Mouse (Mus musculus) liver, adult 10 weeks (tissue): Measurements from ENCODE around the gene Tstd2. TPM values are rescaled to one million over a fixed set of nuclear protein-coding genes. Genes with fewer than 3 reads are reported as not detected.

Experiments
- polyA plus RNA-seq: library from polyadenylated mRNA; stranded (reverse); fragments of 350-450 nt; fragmentation: Illumina TruSeq; extraction: RNeasy Lipid Tissue Mini Kit (QIAGEN cat#74804); gene quantifications from one replicate; pipeline ENCODE4 v1.2.3, GENCODE M21; 2014; ENCODE audit warnings: low read depth, low replicate concordance

The Tstd2 gene
- 11.5 TPM for polyA plus RNA-seq

GRCm38 (mm10) chr4:46138287-46139222 lies at the start of gene Tstd2, which contains the start of gene Ncbp1:
Gene Tstd2 (minus strand): TSS chr4:46138694.
Gene Ncbp1 (plus strand): TSS chr4:46138613.

Other genes with a start within 250 kb of the Tstd2 start
- not detected for gene Ccdc180, start 248.4 kb downstream of the Tstd2 start, polyA plus RNA-seq
- 30.2 TPM for gene Tdrd7, start 173.4 kb downstream of the Tstd2 start, polyA plus RNA-seq
- gene Tmod1, start 99.8 kb downstream of the Tstd2 start, polyA plus RNA-seq = 0.16 TPM
- 19.8 TPM for gene Ncbp1, start 81 bp downstream of the Tstd2 start, polyA plus RNA-seq
- 35.7 TPM for gene Xpa, start 57.6 kb upstream of the Tstd2 start, polyA plus RNA-seq
- not detected for gene Foxe1, start 204.9 kb upstream of the Tstd2 start, polyA plus RNA-seq